Mouse (Mus musculus): ENCODE results near the gene Fam57a. TPM values are rescaled to one million over a fixed set of nuclear protein-coding genes. Genes with fewer than 3 reads are reported as not detected.

The Fam57a gene
- total RNA-seq, 2 experiments from 2014 or later = 15.7 to 18.4 TPM

Other genes starting within 250 kb of the Fam57a start
- 1 to 10 TPM; 2.0 to 4.3 TPM for gene Rph3al, start 241.2 kb upstream of the Fam57a start, total RNA-seq (2021)
- gene 1700016K19Rik, start 179.8 kb upstream of the Fam57a start, total RNA-seq (2021) = 1 to 10 TPM; 3.4 to 6.4 TPM
- gene Rflnb, start 151.9 kb upstream of the Fam57a start, total RNA-seq (2021) = 1 to 10 TPM; 8.1 to 9.2 TPM
- gene Vps53, start within 50 bp of the Fam57a start, total RNA-seq (2021) = 10 to 100 TPM; 83.2 to 88.4 TPM
- 1 to 10 TPM; 1.0 to 1.3 TPM for gene Dbil5, start 37.9 kb downstream of the Fam57a start, total RNA-seq (2021)
- gene Gemin4, start 38.0 kb downstream of the Fam57a start, total RNA-seq (2021) = 1 to 10 TPM; 7.7 to 9.6 TPM
- gene Mrm3, start 64.0 kb downstream of the Fam57a start, total RNA-seq (2021) = 10 to 100 TPM; 17.3 to 17.8 TPM
- gene Glod4, start 64.1 kb downstream of the Fam57a start, total RNA-seq (2021) = 10 to 100 TPM; 47.7 to 58.2 TPM
- gene Nxn, start 219.5 kb downstream of the Fam57a start, total RNA-seq (2021) = 10 to 100 TPM; 11.0 to 11.6 TPM
- 10 to 100 TPM; 38.3 to 38.4 TPM for gene Timm22, start 227.3 kb downstream of the Fam57a start, total RNA-seq (2021)

All from left cerebral cortex, postnatal 36 days (tissue).